Mouse (Mus musculus) testis, adult 2 months (tissue): ENCODE data around the gene Mink1.

Source experiments
- CTCF ChIP-seq: fragments of 200-500 bp; IDR thresholded peaks from 2 replicates; pipeline ENCODE4 v1.5.1; 2012; ENCODE audit warnings: low read depth, mild to moderate bottlenecking, inconsistent platforms, low read length, moderate library complexity; ENCODE audit not compliant: control insufficient read depth, insufficient read depth, insufficient replicate concordance
- POLR2A ChIP-seq: fragments of 200-500 bp; IDR thresholded peaks from 2 replicates; pipeline ENCODE4 v1.6.1; 2012; ENCODE audit warnings: low read depth, mild to moderate bottlenecking, inconsistent platforms, low read length, moderate library complexity; ENCODE audit not compliant: control insufficient read depth

DNA sequence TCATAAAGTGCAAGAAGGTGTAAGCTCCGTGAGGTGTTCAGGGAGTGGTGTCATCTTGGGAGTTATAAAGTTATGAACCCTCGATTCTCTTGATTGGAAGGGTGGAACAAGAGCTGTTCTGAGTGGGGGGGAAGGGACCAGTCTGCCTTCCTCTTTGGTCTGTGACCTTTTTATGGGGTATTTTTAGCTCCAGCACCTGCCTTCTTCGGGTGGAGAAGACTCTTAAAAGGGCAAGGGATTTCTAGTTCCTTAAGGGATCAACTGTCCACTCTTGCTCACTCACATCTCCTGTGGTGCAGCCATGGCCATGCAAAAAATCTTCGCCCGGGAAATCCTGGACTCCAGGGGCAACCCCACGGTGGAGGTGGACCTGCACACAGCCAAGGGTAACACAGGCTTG lies 94.9 kb downstream of the Mink1 start:
- TF ChIP-seq POLR2A (0 out of 2 replicates have a peak, but pooled peaks have one; percentile 12), CTCF (no peak)
